Mouse (Mus musculus): ENCODE data around the gene Tns3. TPM values are rescaled to one million over a fixed set of nuclear protein-coding genes. Genes with fewer than 3 reads are reported as not detected.

Tns3 gene
- total and polyA plus RNA-seq, 2 experiments: 12.8 to 15.3 TPM

DNA sequence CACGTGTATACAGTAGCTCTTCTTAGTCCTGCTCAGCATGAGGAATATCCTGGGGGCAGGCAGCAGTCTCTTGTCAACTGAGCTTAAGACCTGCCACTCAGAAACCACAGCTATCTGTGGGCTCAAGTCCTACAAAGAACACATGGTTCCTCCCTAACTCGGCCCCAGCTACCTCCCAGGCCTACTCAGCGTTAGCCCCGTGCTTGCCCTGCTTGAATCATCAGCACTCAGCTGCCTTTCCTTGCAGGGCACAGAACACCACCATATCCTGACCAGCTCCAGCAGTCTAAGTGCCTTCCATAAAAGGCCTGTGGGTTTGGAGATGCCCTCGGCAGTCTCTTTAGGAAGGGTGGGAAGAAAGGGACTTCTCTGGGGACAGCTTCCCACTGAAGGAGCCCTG, 116.7 kb downstream of the Tns3 start:
- Histone ChIP-seq H3K79me2 (ENCODE audit: control insufficient read depth, insufficient read depth, low read length) (no peaks in the 10 kb centered on the region), H3K27me3 (ENCODE audit: control insufficient read depth, insufficient read depth, low read length) (no peaks in the 10 kb centered on the region), H3K4me1 (ENCODE audit: control insufficient read depth, insufficient read depth, low read length) (no peaks in the 10 kb centered on the region), H3K9ac (ENCODE audit: low read depth, low read length) (no peak overlapping the region), H3K36me3 (ENCODE audit: control insufficient read depth, insufficient read depth, low read length) (peaks cover 2% of the 10 kb centered on the region; the same call in 1 of the 2 replicates), H3K27ac (replicated peaks; ENCODE audit: insufficient read depth, low read depth, low read length) (no peak overlapping the region), H3K4me3 (ENCODE audit: insufficient read depth, low read depth, low read length) (no peak overlapping the region)
- 77% methylated on average over 5 of the region's 5 CpGs for WGBS
- DNase-seq (ENCODE audit: extremely low read depth, low read depth, low spot score): no peak
- TF ChIP-seq POLR2A (IDR thresholded peaks at IDR 0.05; ENCODE audit: extremely low read depth, insufficient read depth, low read length) (no peak), CTCF (IDR thresholded peaks at IDR 0.05; ENCODE audit: low read depth, low read length) (no peak)

DNA sequence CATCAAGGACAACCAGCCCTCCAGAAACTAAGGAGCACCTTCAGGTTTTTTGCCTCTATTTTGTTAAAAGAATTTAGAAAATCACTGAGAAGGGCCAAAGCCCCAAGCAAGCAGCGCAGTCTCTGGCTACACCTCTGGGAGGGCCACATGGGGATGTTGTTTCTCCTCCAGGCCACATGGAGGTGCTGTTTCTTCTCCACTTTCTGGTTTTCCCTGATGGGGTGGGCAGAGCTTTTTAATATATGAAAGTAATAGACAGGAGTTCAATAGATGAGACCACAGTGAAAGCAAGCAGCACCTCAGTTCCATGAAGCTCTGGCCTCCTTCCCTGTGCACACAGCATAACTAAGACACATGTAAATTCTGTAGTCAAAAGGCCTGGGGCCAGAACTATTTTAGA, 118.5 kb downstream of the Tns3 start:
- no peaks in the 10 kb centered on the region for H3K27me3 ChIP-seq (ENCODE audit: control insufficient read depth, insufficient read depth, low read length)
- peaks cover 2% of the 10 kb centered on the region; the same call in 1 of the 2 replicates for H3K36me3 ChIP-seq (ENCODE audit: control insufficient read depth, insufficient read depth, low read length)
- H3K4me1 ChIP-seq (ENCODE audit: control insufficient read depth, insufficient read depth, low read length): no peaks in the 10 kb centered on the region
- no peak for DNase-seq (ENCODE audit: extremely low read depth, low read depth, low spot score)
- H3K27ac ChIP-seq (replicated peaks; ENCODE audit: insufficient read depth, low read depth, low read length): no peak overlapping the region
- H3K4me3 ChIP-seq (ENCODE audit: insufficient read depth, low read depth, low read length): no peak overlapping the region
- no peak for TF ChIP-seq POLR2A (IDR thresholded peaks at IDR 0.05; ENCODE audit: extremely low read depth, insufficient read depth, low read length)
- peak; percentile 77 for TF ChIP-seq CTCF (IDR thresholded peaks at IDR 0.05; ENCODE audit: low read depth, low read length)
- H3K9ac ChIP-seq (ENCODE audit: low read depth, low read length): no peak overlapping the region
- H3K79me2 ChIP-seq (ENCODE audit: control insufficient read depth, insufficient read depth, low read length): no peaks in the 10 kb centered on the region
- 88% methylated on average over 1 of the region's 1 CpGs for WGBS

DNA sequence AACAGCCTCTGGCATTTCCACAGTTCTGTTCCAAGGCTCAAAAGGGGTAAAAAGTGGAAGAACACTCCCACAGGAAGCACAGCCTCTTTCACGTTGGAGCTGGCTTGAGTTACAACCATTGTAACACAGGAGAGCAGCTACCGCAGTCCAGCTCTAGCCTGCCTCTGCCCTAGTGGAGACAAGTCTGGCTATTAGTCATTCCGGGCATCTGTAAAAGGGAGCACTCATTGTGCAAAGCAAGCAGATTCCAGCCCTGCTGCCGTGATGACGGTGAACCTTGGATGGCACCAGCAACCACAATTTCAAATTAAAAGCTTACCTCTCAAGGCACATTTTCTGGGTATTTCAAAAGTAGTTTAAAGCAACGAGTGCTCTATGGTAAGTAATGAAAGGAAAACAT, 120.0 kb downstream of the Tns3 start:
- Histone ChIP-seq H3K4me3 (ENCODE audit: insufficient read depth, low read depth, low read length) (no peak overlapping the region), H3K4me1 (ENCODE audit: control insufficient read depth, insufficient read depth, low read length) (no peaks in the 10 kb centered on the region), H3K79me2 (ENCODE audit: control insufficient read depth, insufficient read depth, low read length) (no peaks in the 10 kb centered on the region), H3K27ac (replicated peaks; ENCODE audit: insufficient read depth, low read depth, low read length) (no peak overlapping the region), H3K27me3 (ENCODE audit: control insufficient read depth, insufficient read depth, low read length) (no peaks in the 10 kb centered on the region), H3K36me3 (ENCODE audit: control insufficient read depth, insufficient read depth, low read length) (peaks cover 2% of the 10 kb centered on the region; the same call in 1 of the 2 replicates), H3K9ac (ENCODE audit: low read depth, low read length) (no peak overlapping the region)
- DNase-seq (ENCODE audit: extremely low read depth, low read depth, low spot score): no peak
- WGBS: 72% methylated on average over 6 of the region's 6 CpGs
- TF ChIP-seq POLR2A (IDR thresholded peaks at IDR 0.05; ENCODE audit: extremely low read depth, insufficient read depth, low read length): no peak
- TF ChIP-seq CTCF (IDR thresholded peaks at IDR 0.05; ENCODE audit: low read depth, low read length): no peak

DNA sequence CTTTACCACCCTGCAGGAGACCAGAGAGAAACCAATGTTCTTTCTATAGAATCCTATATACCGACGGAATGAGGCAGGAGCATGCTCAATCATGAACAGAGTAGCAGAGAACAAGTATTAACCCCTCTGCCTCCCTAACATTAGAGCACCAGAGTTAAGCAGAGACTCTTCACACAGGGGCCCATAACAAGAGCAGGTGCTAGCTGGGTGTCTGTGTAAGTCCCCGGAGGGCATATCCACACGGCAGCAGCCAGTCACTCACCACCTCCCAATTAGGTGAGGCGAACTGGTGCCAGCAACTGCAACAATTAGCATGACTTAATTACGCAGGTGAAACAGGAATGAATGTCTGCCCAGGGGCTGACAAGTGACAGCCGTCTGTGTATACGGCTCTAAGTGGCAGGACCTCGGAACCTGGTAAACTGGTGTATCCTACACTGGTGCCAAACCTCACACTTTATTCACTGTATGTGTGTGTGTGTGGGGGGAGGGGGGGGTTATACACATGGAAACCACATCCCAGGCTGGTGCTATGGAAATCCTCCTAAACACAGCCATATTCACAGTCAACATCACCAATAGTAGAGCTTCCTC, 123.0 kb downstream of the Tns3 start:
- no peak for DNase-seq (ENCODE audit: extremely low read depth, low read depth, low spot score)

DNA sequence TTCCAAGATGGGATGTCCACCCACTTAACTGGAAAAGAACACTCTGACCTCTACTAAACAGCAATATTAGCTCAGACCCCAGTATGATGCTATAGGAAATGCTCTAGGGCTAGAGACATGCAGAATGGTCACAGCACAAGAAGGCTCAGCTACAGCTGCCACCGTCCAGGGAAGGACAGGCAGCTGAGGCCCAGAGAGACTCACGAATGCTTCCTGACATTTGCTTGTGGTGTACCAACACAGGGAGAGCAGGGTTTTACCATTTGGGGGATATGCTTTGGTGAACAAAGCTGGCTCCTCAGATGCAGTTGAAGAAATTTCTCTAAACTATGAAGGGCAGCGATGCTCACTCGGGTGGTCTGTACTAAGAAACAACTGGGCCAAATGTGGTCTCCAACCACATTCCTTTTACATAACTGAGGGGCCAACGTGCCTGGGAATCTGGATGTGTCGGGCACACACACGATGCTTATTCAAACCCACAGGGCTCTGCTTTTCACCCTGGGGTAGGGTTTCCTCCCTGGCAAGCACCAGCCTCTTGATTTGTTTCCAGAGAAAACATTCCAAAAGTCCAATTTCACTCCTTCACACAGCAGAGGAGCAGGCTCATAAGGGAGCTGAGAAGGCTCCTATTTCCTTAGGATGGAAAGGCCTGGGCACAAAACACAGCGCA, 124.6 kb downstream of the Tns3 start:
- no peak for DNase-seq (ENCODE audit: extremely low read depth, low read depth, low spot score)
- H3K9ac ChIP-seq (ENCODE audit: low read depth, low read length): no peak overlapping the region
- no peak overlapping the region for H3K27ac ChIP-seq (replicated peaks; ENCODE audit: insufficient read depth, low read depth, low read length)
- TF ChIP-seq CTCF (IDR thresholded peaks at IDR 0.05; ENCODE audit: low read depth, low read length) (no peak), POLR2A (IDR thresholded peaks at IDR 0.05; ENCODE audit: extremely low read depth, insufficient read depth, low read length) (no peak)
- no peaks in the 10 kb centered on the region for H3K4me1 ChIP-seq (ENCODE audit: control insufficient read depth, insufficient read depth, low read length)
- H3K79me2 ChIP-seq (ENCODE audit: control insufficient read depth, insufficient read depth, low read length): no peaks in the 10 kb centered on the region
- H3K36me3 ChIP-seq (ENCODE audit: control insufficient read depth, insufficient read depth, low read length): no peaks in the 10 kb centered on the region
- WGBS: 84% methylated on average over 8 of the region's 8 CpGs
- H3K27me3 ChIP-seq (ENCODE audit: control insufficient read depth, insufficient read depth, low read length): no peaks in the 10 kb centered on the region
- H3K4me3 ChIP-seq (ENCODE audit: insufficient read depth, low read depth, low read length): no peak overlapping the region

More for the DNA sequence above, 123.0 kb downstream of the Tns3 start:
- H3K27me3 ChIP-seq (ENCODE audit: control insufficient read depth, insufficient read depth, low read length): no peaks in the 10 kb centered on the region
- H3K27ac ChIP-seq (replicated peaks; ENCODE audit: insufficient read depth, low read depth, low read length): no peak overlapping the region
- TF ChIP-seq POLR2A (IDR thresholded peaks at IDR 0.05; ENCODE audit: extremely low read depth, insufficient read depth, low read length) (no peak), CTCF (IDR thresholded peaks at IDR 0.05; ENCODE audit: low read depth, low read length) (no peak)
- no peaks in the 10 kb centered on the region for H3K36me3 ChIP-seq (ENCODE audit: control insufficient read depth, insufficient read depth, low read length)
- no peaks in the 10 kb centered on the region for H3K79me2 ChIP-seq (ENCODE audit: control insufficient read depth, insufficient read depth, low read length)
- 94% methylated on average over 9 of the region's 9 CpGs for WGBS
- H3K9ac ChIP-seq (ENCODE audit: low read depth, low read length): no peak overlapping the region
- no peak overlapping the region for H3K4me3 ChIP-seq (ENCODE audit: insufficient read depth, low read depth, low read length)
- no peaks in the 10 kb centered on the region for H3K4me1 ChIP-seq (ENCODE audit: control insufficient read depth, insufficient read depth, low read length)

DNA sequence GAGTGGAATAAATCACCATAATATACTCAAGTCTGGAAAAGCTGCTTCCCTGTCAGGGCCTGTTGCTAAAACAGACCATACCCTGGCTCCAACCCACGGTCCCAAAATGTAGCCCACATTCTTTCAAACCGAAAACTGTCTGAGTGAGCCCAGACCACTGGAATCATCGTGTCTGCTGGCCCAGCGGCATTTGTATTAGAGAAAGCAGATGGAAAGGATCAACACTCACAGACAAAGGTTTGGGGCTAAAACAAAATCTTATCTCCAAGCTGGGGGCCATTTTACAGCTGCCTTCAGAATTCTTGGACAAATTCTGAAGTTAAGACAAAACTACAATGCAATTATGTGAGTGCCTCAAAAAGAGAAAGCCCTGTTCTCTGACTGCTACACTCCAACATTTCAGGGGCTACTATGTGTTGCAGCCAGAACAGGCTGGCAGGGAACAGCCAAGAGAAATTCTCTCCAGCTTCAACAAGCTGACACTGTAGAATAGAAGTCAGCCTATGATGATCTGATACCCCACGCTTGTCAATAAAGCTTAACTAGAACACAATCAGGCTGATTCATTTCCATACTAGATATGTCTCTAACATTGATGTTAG, 127.2 kb downstream of the Tns3 start:
- no peak overlapping the region for H3K9ac ChIP-seq (ENCODE audit: low read depth, low read length)
- no peak overlapping the region for H3K4me3 ChIP-seq (ENCODE audit: insufficient read depth, low read depth, low read length)
- DNase-seq (ENCODE audit: extremely low read depth, low read depth, low spot score): no peak
- H3K79me2 ChIP-seq (ENCODE audit: control insufficient read depth, insufficient read depth, low read length): no peaks in the 10 kb centered on the region
- no peaks in the 10 kb centered on the region for H3K4me1 ChIP-seq (ENCODE audit: control insufficient read depth, insufficient read depth, low read length)
- H3K27me3 ChIP-seq (ENCODE audit: control insufficient read depth, insufficient read depth, low read length): no peaks in the 10 kb centered on the region
- TF ChIP-seq CTCF (IDR thresholded peaks at IDR 0.05; ENCODE audit: low read depth, low read length) (no peak), POLR2A (IDR thresholded peaks at IDR 0.05; ENCODE audit: extremely low read depth, insufficient read depth, low read length) (no peak)
- no peaks in the 10 kb centered on the region for H3K36me3 ChIP-seq (ENCODE audit: control insufficient read depth, insufficient read depth, low read length)
- H3K27ac ChIP-seq (replicated peaks; ENCODE audit: insufficient read depth, low read depth, low read length): no peak overlapping the region
- 87% methylated on average over 5 of the region's 5 CpGs for WGBS
